Mouse (Mus musculus) limb, embryonic 11.5 days (tissue): ENCODE measurements around the gene Tex35. TPM values are rescaled to one million over a fixed set of nuclear protein-coding genes. Genes with fewer than 3 reads are reported as not detected.

Source experiments
- ATAC-seq: fragments of 200-750 bp; cut with Nextera tagmentation; 2 replicates; pipeline ENCODE4 v1.8.0; 2017; ENCODE audit warnings: low read depth; ENCODE audit not compliant: insufficient number of reproducible peaks, low FRiP score, low TSS enrichment
- DNase-seq: peaks from one replicate; pipeline ENCODE4 v3.0.0-alpha.2; 2015; ENCODE audit warnings: low spot score
- H3K27ac ChIP-seq: fragments of 300-500 bp; sonication (generic); replicated peaks from 2 replicates; pipeline ENCODE4 v1.5.1; 2014; ENCODE audit warnings: low read depth, mild to moderate bottlenecking, low read length
- H3K27me3 ChIP-seq: fragments of 300-500 bp; sonication (generic); 2 replicates; pipeline ENCODE4 v1.6.1; 2014; ENCODE audit warnings: mild to moderate bottlenecking, low read length, mixed read lengths; ENCODE audit not compliant: control insufficient read depth, insufficient read depth
- H3K36me3 ChIP-seq: fragments of 300-500 bp; sonication (generic); 2 replicates; pipeline ENCODE4 v1.6.1; 2014; ENCODE audit warnings: mild to moderate bottlenecking, low read length, moderate library complexity, mixed read lengths; ENCODE audit not compliant: control insufficient read depth, insufficient read depth
- H3K4me1 ChIP-seq: fragments of 300-500 bp; sonication (generic); 2 replicates; pipeline ENCODE4 v1.6.1; 2014; ENCODE audit warnings: low read length, mixed read lengths; ENCODE audit not compliant: control insufficient read depth, insufficient read depth
- H3K4me2 ChIP-seq: fragments of 300-500 bp; sonication (generic); 2 replicates; pipeline ENCODE4 v1.6.1; 2014; ENCODE audit warnings: low read depth, mild to moderate bottlenecking, moderate library complexity; ENCODE audit not compliant: severe bottlenecking
- H3K4me3 ChIP-seq: fragments of 300-500 bp; sonication (generic); 2 replicates; pipeline ENCODE4 v1.5.1; 2014; ENCODE audit warnings: low read depth, low read length
- H3K9ac ChIP-seq: fragments of 300-500 bp; sonication (generic); 2 replicates; pipeline ENCODE4 v1.6.1; 2014; ENCODE audit warnings: mild to moderate bottlenecking, low read length
- H3K9me3 ChIP-seq: fragments of 300-500 bp; sonication (generic); 2 replicates; pipeline ENCODE4 v1.6.1; 2016; ENCODE audit warnings: low read length; ENCODE audit not compliant: control insufficient read depth
- WGBS: fragments of 180-500 bp; shearing (Covaris S2); extraction: QIAGEN DNeasy Blood & Tissue Kit; methylation state at CpG from one replicate; pipeline ENCODE4 v1.1.7; 2014; 5-methylcytosine and 5-hydroxymethylcytosine counted together
- polyA plus RNA-seq: library from polyadenylated mRNA; unstranded; fragments of >200 nt; fragmentation: Nextera tagmentation; extraction: Ambion mirVana; gene quantifications from 2 replicates; pipeline ENCODE4 v1.2.1, GENCODE M21; 2014

The Tex35 gene
- polyA plus RNA-seq, 1 experiment from 2014 or later = not detected

DNA sequence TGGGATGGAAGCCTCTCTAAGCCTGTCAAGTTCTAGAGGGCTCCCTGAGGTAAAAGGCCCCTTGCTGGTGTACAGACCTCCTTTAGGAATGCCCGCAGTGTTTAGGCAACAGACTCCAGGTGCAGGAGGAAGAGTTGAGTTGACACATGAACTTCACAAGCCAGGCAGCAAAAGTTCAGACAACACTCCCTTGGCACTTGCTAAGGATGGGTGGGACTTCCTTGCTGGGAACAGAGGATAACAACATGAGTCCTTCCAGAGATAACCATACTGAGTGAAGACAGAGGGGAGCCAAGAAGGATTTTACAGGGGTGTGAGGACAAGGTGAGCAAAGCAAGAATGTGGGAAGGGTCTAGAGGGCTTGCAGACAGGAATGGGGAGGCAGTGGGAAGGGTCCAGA is 15.9 kb downstream of the Tex35 start:
- H3K27ac ChIP-seq = no peak overlapping the region
- no peaks in the 10 kb centered on the region for H3K27me3 ChIP-seq
- 92% methylated on average over 1 of the region's 1 CpGs for WGBS
- H3K4me3 ChIP-seq = no peak overlapping the region
- no peak overlapping the region for H3K4me2 ChIP-seq
- ATAC-seq (no peak), DNase-seq (no peak)
- H3K9me3 ChIP-seq = no peaks in the 10 kb centered on the region
- H3K9ac ChIP-seq = no peak overlapping the region
- H3K36me3 ChIP-seq = no peaks in the 10 kb centered on the region
- H3K4me1 ChIP-seq = no peaks in the 10 kb centered on the region

- no peak for DNase-seq
- 62% methylated on average over 4 of the region's 4 CpGs for WGBS
- no peak for ATAC-seq
- H3K9me3 ChIP-seq = no peaks in the 10 kb centered on the region
- no peaks in the 10 kb centered on the region for H3K27me3 ChIP-seq
- H3K4me3 ChIP-seq = no peak overlapping the region
- H3K4me1 ChIP-seq = no peaks in the 10 kb centered on the region
- no peak overlapping the region for H3K9ac ChIP-seq
- H3K27ac ChIP-seq = no peak overlapping the region
- no peak overlapping the region for H3K4me2 ChIP-seq
- H3K36me3 ChIP-seq = no peaks in the 10 kb centered on the region
Measured at GRCm38 (mm10) chr1:157092140-157092539, 16.3 kb downstream of the Tex35 start.

GRCm38 (mm10) chr1:157090835-157091234 is 17.6 kb downstream of the Tex35 start:
- Histone ChIP-seq H3K27ac (no peak overlapping the region), H3K36me3 (no peaks in the 10 kb centered on the region), H3K4me3 (no peak overlapping the region), H3K9ac (no peak overlapping the region), H3K27me3 (no peaks in the 10 kb centered on the region), H3K4me2 (no peak overlapping the region), H3K9me3 (no peaks in the 10 kb centered on the region), H3K4me1 (0 out of 2 replicates have a peak, but pooled peaks cover 5% of the 10 kb centered on the region)
- DNase-seq = no peak
- 67% methylated on average over 3 of the region's 3 CpGs for WGBS
- no peak for ATAC-seq

DNA sequence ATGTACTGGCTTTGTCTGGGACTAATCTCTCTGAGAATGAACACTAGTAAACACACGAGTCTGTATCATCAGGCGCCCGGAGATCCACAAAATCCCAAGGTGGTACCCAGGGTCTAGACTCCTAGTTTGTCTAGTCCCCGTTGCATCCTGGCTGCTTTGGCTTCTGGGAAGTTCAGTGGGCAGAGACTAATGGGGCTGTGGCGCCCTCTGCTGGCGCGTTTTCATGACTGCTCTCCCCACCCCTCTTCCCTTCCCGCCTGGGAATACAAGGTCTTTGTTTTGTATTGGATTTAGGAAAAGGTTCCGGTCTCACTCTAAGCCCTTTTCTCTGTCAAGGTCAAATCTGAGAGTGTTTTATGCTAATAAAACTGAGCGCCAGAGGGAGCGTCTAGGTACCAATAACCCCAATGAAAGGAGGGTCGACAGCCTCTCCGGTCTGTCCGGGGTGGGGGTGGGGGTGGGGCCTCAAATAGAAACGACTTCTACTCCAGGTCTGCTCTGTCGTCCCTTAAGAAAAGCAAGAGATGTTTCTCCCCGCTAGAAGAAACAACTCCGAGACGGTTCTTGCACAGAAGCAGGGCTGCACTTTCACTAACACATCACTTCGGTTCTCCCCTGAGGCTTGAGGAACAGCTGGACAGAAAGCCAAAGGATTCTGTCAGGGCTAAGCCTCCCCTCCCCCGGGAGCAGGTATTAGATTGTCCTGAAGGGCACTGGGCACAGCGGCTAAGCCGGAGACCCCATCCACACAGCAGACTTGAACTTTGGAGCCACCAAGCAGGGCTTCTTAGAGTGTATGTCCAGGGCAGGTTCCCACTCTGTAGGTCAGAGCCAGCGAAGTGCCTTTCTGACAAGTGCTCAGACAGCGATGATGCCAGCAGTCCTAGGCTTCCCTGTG is 22.1 kb downstream of the Tex35 start:
- peak overlapping the region; percentile 58 for H3K9ac ChIP-seq
- 12% methylated on average over 25 of the region's 25 CpGs for WGBS
- peak overlapping the region; percentile 54 for H3K4me2 ChIP-seq
- H3K9me3 ChIP-seq = no peaks in the 10 kb centered on the region
- DNase-seq (peak; percentile 89), ATAC-seq (peak; percentile 52; the same call in 1 of the 2 replicates)
- H3K4me1 ChIP-seq = 0 out of 2 replicates have a peak, but pooled peaks cover 5% of the 10 kb centered on the region
- H3K27me3 ChIP-seq = no peaks in the 10 kb centered on the region
- peak overlapping the region; percentile 25 for H3K4me3 ChIP-seq
- no peak overlapping the region for H3K27ac ChIP-seq
- H3K36me3 ChIP-seq = no peaks in the 10 kb centered on the region

DNA sequence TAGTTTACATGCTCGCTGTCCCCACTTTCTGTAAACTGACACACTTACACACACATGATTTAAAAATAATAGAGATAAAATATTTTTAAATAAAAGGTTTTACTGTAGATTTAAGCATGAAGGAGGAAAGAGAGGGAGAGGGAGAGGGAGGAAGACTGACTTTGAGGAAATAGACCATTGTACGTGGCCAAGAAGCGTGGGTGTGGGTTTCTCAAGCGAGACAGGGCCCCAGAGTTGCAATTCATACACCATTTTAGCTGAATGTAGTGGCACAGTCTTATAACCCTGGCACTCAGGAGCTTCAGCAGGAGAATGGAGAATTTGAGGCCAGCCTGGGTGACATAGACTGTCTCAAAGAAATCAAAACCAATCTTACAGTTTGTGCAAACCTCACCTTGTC is 25.5 kb downstream of the Tex35 start:
- 94% methylated on average over 4 of the region's 4 CpGs for WGBS
- no peak for DNase-seq
- Histone ChIP-seq H3K27me3 (no peaks in the 10 kb centered on the region), H3K9me3 (no peaks in the 10 kb centered on the region), H3K4me2 (no peak overlapping the region), H3K9ac (no peak overlapping the region), H3K36me3 (no peaks in the 10 kb centered on the region), H3K4me3 (no peak overlapping the region), H3K27ac (no peak overlapping the region), H3K4me1 (0 out of 2 replicates have a peak, but pooled peaks cover 5% of the 10 kb centered on the region)
- no peak for ATAC-seq

- Histone ChIP-seq H3K4me3 (no peak overlapping the region), H3K4me1 (0 out of 2 replicates have a peak, but pooled peaks cover 5% of the 10 kb centered on the region), H3K4me2 (no peak overlapping the region), H3K9me3 (no peaks in the 10 kb centered on the region), H3K27ac (no peak overlapping the region), H3K27me3 (no peaks in the 10 kb centered on the region), H3K9ac (no peak overlapping the region), H3K36me3 (no peaks in the 10 kb centered on the region)
- no peak for ATAC-seq
- no peak for DNase-seq
- 55% methylated on average over 8 of the region's 8 CpGs for WGBS
Measured at GRCm38 (mm10) chr1:157081999-157082398, 26.5 kb downstream of the Tex35 start.

- no peaks in the 10 kb centered on the region for H3K27me3 ChIP-seq
- H3K4me1 ChIP-seq = 0 out of 2 replicates have a peak, but pooled peaks cover 2% of the 10 kb centered on the region
- peak; percentile 67 for DNase-seq
- no peak overlapping the region for H3K27ac ChIP-seq
- H3K9ac ChIP-seq = no peak overlapping the region
- H3K9me3 ChIP-seq = no peaks in the 10 kb centered on the region
- no peaks in the 10 kb centered on the region for H3K36me3 ChIP-seq
- H3K4me2 ChIP-seq = no peak overlapping the region
- ATAC-seq = no peak
- H3K4me3 ChIP-seq = no peak overlapping the region
- WGBS = 52% methylated on average over 15 of the region's 15 CpGs
Measured at GRCm38 (mm10) chr1:157081076-157081804, 27.2 kb downstream of the Tex35 start.

- H3K9ac ChIP-seq = no peak overlapping the region
- WGBS = 88% methylated on average over 7 of the region's 7 CpGs
- ATAC-seq (no peak), DNase-seq (no peak)
- no peak overlapping the region for H3K4me2 ChIP-seq
- H3K4me1 ChIP-seq = no peaks in the 10 kb centered on the region
- H3K27ac ChIP-seq = no peak overlapping the region
- no peaks in the 10 kb centered on the region for H3K27me3 ChIP-seq
- no peaks in the 10 kb centered on the region for H3K36me3 ChIP-seq
- no peak overlapping the region for H3K4me3 ChIP-seq
- H3K9me3 ChIP-seq = no peaks in the 10 kb centered on the region
Measured at GRCm38 (mm10) chr1:157080071-157080470, 28.4 kb downstream of the Tex35 start.
